Mouse (Mus musculus) urinary bladder, postnatal 14 days (tissue): ENCODE results near the gene Tmtc1.

Source experiments
- DNase-seq: peaks from one replicate; pipeline ENCODE4 v3.0.0; 2021; ENCODE audit warnings: low spot score

Tmtc1 gene

DNA sequence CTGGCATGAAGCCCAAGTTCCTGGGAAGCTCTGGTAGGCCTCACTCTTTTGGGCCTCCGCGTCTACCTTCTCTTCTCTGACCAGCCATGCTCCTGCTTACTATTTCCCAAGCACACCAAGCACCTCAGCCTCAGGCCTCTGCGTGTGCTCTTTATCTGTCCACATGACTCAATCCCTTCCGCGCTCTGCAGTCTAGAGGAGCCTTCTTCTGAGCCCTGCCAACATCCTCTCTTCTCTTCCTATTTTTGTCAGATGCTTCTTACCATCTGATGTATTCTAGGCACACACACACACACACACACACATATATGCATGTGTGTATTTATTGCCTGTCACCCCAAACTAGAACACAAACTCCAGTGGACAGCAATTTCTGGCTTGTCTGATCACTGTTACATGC lies 202.5 kb downstream of the Tmtc1 start:
- no peak for DNase-seq

DNA sequence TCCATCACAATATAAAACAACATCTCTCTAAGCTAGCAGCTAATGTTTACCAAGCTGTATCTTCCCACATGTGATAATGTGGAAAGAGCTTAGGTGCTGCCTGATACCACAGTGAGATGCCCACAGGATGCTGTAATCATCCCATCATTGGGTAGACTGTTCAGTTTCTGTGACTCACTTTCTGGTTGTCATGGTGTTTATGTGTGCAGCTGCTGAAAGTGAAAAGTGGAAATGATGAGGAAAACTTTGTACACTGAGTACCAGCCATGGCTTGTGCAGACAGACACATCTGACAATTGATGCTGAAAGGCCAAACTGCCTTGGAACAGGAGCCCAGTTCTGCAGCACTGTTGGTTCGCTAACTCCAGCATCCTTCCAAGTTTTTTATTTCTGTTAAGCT lies 204.9 kb downstream of the Tmtc1 start:
- DNase-seq: no peak

DNA sequence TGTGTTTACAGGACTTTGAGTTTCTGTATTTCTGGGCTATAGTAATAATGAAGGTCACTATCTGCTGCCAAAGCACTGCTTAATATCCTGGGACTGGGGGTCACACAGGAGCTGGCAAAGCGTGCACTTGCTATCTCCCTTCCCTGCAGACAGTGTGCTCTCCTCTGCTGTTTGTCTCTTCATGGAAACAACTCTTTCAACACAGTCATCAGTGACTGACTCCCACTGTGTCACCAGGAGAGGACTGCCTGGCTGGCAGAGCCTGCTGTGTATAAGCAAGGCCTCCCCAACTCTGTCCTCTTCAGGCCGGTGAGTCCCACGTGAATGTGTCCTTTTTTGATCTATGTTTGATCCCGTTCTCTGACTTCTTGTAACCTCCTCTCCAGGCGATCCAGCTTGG lies 206.7 kb downstream of the Tmtc1 start:
- DNase-seq: no peak

DNA sequence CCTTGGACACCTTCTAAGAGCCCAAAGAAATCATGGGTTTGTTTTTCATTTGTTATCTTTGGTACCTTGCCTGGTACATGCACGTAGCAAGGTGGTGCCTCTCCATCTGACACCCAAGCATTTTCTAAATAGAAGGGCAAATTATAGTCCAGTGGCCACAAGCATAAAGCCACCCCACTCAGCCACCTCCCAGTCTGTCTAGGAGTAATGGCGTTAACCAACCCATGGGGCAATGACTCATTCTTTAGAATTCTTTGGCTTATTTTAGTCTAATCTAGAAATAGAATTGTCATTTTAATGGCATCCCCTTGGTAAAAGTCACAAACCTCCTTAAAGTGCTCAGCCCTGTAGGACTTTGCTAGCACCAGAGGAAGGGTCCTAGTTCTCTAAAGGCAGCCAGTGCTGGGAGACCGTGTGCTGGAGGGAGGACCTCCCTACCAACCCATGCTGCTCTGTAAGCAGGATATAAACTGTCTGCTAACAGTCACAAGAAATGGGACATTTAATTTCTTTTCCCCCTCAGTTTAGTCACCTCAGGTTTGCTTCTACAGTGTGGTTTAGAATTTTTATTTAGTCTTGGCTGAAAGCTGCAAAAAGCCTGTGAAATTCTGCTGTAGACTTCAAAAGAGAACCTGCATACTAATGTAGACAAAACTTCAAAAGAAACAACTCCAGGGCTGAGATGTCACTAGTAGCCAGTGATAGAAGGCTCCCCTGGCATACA lies 209.9 kb downstream of the Tmtc1 start:
- DNase-seq: no peak

DNA sequence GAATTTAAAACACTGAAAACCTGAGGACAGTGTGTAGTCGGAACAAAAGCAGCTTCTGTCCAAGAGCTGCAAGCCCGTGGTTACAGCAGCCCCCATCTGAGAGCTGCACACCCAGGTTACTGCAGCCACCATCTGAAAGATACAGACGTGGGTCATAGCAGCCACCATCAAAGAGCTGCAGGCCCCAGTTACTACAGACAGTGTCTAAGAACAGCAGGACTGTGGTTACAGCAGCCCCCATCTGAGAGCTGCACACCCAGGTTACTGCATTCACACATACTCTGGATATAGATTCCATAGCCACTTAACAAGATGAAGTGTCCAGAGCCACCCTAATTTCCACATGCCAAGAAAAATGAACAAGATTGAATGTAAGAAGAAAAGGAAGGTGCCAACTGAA lies 216.6 kb downstream of the Tmtc1 start:
- DNase-seq: no peak

DNA sequence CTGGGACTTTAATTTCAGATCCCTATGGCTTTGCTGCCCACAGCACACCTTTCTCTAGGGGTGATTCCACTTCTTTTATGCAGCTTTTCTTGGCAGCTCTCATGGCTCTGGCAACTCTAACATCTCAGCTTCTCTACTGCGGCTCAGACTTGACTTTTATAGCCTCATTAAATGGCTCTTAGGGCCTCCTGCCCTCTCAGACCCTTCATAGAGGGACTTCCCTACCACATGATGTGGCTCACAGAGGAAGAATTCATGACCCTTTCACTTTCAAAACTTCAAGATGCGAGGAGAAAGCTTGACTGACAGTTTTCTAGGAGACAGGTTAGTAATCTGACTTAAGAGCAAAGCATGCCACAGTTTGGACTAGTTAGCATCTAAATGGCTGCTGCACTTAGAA lies 221.5 kb downstream of the Tmtc1 start:
- DNase-seq: no peak

DNA sequence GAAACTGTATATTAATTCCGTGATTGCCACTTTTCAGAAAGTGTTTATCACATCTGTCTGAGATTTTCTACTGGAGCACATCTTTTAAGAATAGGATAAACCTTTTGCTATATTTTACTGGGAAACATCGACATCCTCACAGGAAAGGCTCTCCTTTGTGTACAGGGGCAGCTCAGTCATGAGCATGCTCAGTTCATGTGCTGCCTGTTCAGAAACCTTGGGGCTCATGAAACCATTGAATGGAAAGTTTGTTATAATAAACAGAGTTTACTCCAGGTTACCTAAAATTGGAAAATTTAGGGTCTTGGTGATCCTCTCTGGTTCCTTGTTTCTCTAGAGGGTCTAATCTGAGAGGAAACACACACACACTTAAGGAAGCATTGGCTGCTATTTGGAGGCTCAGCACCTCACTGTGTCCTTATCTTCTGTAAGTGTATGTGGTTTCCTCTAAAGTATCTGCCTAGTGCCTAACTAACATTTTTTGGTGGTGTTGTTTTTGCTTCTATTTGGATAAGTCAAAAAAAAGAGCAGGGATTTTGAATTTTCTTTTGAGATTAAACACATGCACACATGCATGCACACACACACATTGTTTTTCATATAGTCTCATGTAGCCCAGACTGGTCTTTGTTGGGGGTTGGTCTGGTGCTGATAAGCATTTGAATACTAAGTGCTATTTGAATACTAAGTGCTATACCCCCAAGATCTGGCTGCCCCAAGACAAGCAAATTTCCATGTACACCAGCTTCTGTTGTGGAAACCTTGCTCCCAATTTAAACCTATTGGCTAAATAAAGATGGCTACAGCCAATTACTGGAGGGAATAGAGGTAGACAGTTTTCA lies 225.7 kb downstream of the Tmtc1 start:
- DNase-seq: no peak

DNA sequence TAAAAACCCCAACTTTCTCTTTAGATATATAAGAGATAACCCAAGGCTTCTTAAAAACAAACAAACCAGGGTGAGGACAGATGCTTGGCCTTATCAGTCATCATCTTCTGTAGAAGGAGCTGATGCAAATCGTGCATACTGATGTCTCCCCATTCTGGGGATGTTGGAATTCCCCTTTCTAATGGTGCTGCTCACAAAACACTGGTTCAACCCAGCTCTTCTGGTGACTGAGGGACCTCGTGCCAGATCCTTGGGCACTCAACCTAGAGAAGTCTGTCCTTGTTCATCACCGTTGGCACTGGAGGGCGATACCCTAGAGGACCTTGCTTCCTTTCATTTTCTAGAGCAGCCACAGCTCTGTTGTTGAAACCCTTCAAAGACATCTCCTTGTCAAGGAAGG lies 227.4 kb downstream of the Tmtc1 start:
- no peak for DNase-seq

DNA sequence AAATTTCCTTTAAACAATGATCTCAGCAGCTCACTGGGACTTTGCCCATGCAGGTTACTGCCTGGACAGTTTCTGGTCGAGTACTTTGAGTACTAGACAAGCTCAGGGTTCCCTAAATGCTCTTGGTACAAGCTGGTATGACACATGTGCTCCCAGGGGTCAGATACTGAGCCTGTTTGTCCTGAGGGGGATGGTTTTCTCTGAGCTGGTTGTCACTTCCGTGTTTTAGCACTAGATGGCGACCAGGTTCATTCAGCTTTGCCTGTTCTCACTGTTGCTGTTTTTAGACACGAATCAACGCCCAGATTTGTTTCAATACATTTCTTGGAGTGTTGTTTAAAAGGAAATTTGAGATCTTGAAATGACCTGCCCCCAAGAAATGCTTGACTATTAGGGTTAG lies 229.4 kb downstream of the Tmtc1 start:
- peak; percentile 48 for DNase-seq

DNA sequence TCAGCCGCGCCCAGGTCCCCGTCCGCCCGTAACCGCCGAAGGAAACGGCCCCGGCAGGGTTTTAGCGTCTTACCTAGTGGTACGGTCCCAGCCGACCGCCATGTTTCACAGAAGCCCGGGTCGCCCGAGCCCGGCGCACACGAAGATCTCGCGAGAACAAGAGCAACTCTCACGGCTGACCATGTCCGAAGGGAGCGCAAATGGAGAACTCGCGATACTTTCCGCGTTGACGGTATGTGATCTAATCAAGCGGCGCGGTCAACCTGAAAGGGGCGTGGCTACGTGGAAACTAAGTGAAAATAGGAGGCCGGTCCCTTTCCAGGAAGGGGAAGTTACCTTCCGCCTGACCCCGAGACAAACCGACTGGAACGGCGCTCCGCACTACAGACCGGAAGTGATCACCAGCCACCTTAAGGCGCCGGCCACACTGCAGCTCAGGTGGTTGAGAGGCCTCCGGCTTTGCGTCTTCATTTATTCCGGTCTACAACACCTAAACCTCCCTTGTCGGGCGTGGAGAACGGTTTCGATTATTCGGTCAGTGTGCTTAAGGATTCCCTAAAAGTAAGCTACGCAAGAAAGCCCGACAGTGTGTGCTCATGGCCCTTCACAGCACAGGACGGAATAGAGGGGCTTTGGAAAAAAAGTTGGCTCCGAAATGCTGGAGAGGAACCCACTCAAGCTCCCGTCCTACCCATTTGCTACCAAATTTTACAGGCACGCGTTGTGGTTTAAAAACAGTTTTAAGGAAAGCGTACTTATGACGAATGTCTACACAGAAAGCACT lies 232.1 kb downstream of the Tmtc1 start, which contains the start of gene Ergic2:
Ergic2 (minus strand) TSS at position 478 of the 784 bp plus-strand sequence.
- DNase-seq: peak; percentile 99

DNA sequence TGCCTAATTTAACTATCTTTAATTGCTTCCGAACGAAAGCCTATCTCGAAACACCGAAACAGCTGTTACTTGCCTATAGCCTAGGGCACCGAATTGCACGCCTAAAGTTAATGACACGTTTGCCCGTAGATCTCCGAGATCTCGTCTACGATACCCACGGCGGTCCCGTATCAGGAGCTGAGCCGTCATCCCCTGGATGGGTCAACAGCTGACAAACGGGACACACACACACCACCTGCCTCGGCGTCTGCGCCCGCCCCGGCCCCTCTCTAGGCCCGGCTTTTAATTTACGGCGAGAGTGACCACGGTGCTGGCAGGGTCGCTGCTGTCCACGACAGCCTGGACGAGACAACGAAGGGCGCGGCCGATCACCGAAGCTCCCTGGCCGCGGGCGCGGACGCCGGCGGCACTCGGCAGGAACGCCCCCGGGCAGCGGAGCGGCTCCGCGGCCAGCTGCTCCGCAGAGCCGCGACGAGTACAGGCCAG lies 232.8 kb downstream of the Tmtc1 start:
- peak; percentile 25 for DNase-seq

DNA sequence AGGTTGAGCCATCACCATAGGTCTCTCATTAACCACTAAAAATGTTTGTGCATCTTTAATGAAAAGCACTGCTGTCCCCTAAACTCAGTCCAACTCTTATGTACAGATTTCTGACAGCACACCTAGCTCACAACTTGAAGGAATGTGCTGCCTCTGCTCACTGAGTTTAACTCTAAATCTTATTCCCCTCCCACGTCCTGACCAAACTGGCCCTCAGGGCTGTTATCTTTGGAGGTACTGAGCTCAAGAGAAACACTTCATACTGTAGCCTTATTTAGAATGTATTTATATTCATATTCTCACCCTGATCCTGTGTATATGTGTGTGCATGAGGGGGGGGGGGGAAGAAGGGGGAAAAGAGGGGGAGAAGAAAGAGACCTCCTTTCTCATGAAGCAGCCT lies 236.7 kb downstream of the Tmtc1 start:
- no peak for DNase-seq

DNA sequence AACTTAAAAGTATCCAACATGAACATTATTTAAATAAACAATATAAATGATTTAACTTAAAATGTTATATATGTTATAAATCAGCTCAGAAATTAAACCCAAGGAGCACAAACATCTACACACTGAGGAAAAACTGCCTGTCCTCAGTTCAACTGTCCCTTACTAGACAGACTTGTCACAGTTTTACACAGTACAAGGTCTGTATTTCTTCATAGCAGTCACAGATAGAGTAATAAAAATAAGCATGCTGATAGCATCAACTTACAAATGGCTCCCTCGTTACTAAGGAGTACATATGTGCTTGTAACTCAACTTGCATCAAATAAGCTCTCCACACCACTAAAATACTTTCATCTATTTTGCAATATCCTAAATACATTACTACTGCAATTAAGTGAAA lies 239.1 kb downstream of the Tmtc1 start:
- no peak for DNase-seq

DNA sequence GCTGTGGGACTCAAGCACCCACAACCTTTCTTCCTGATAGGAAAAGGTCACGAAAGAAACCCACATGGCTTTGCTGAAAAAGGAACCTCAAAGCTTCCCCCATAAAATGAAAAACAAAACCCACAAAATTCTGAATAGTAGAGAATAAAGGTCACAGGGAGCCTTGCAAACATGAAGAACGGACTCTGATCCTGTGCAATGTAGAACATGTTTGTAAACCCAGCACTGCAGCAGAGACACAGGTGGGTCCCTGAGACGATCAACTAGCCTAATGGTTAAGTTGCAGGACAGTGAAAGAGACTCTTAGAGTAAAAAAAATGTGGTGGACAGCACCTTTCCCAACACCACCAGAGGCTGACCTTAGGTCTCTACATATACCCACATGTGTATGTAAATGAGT lies 244.5 kb downstream of the Tmtc1 start:
- no peak for DNase-seq

DNA sequence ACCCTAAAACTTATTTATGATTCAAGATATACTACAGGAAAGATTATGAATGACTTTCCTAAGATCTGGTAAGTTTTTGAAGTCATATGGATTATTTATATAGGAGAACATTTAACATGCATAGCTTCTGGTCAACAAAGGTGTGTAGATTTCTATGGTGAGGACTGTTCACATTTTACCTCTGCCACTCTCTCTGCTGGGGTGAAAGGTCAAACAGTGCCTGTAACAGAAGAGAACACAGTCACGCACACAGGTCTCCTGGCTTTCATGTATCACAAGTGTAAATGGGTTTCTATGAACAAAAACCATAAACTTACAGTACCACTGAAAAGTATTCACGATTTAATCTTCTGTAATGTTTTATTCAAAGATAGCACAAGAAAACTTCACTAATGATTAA lies 245.0 kb downstream of the Tmtc1 start:
- no peak for DNase-seq

DNA sequence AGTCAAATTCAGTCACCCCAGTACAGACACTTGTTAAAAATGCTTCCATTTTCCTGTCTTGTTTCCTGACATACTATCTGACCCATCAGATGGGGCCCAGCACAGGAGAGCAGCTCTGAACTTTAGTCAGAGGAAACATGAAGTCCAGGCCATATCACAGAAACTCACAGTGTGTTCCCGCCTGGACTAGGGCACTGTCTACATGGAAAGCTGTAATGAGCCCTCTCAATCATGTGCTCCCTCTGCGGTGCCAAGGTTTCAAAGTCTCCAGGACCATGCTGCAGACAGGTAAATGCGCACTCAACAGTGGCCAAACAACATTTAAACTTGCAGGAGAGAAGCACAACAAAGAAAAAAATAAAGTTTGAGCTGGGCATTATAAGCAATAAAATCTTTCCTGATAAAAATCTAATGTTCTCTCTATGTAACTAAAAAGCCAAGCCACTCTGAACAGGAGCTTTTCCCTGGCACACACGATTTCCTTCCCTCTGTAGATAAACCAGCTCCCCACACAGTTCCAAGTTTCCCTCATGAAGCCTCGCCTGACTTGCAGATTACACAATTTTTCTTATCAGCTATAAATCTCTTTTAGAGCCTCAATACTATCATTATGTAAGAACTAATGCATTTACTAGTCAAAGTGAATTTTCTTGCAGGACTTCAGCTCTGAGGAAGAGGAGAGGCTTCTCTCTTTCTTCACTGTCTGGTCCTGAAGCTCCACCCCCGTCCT lies 250.1 kb downstream of the Tmtc1 start:
- no peak for DNase-seq

DNA sequence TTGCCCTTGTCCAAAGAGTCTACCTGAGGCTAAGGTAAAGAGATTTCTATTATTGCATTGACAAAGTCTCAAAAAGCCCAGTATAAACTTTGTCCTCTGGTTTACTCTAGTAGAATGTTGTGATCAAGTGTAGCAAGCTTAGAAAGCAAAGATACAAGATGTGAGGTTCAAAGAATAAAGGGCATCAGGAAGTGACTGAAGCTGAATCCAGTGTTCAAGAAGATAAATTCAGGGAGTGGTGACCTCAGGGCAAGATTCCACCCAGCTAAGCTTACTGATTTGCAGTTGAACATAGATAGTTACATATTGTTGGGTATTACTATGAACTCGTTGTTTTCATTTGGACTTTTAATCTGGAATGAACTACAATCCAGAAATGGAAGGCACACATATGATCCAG lies 258.5 kb downstream of the Tmtc1 start:
- DNase-seq: no peak
